Mouse (Mus musculus): ENCODE data around the gene Zfp978. TPM values are rescaled to one million over a fixed set of nuclear protein-coding genes. Genes with fewer than 3 reads are reported as not detected.
"Not testable (repeated sequence)": the region's sequence is repeated elsewhere in the genome, so short reads cannot be mapped to it uniquely, and the experiment has no call there.

The Zfp978 gene
- polyA plus RNA-seq, 1 experiment from 2014 or later: not detected

- H3K4me1 ChIP-seq; ATAC-seq (ENCODE audit: low FRiP score); H3K36me3 ChIP-seq (replicated peaks); H3K27me3 ChIP-seq; H3K4me2 ChIP-seq; H3K9me3 ChIP-seq; H3K27ac ChIP-seq; H3K9ac ChIP-seq; H3K4me3 ChIP-seq (replicated peaks): not testable (repeated sequence)
- whole genome bisulfite sequencing: no CpG with 5 or more reads among the region's 1 CpGs
Measured at GRCm38 (mm10) chr4:147361872-147362271, 769 bp downstream of the Zfp978 start.

GRCm38 (mm10) chr4:147369564-147369963 is 8.5 kb downstream of the Zfp978 start:
- H3K9me3 ChIP-seq; H3K4me1 ChIP-seq; H3K36me3 ChIP-seq (replicated peaks); H3K27me3 ChIP-seq; H3K4me3 ChIP-seq (replicated peaks); H3K4me2 ChIP-seq; H3K9ac ChIP-seq; H3K27ac ChIP-seq: not testable (repeated sequence)
- no CpG with 5 or more reads among the region's 2 CpGs for WGBS
- ATAC-seq (ENCODE audit: low FRiP score): peak; percentile 60

GRCm38 (mm10) chr4:147383199-147383598 is 22.1 kb downstream of the Zfp978 start:
- not testable (repeated sequence) for H3K36me3 ChIP-seq (replicated peaks); H3K4me1 ChIP-seq; H3K27me3 ChIP-seq; H3K27ac ChIP-seq; H3K9ac ChIP-seq; H3K4me2 ChIP-seq; H3K9me3 ChIP-seq; H3K4me3 ChIP-seq (replicated peaks); ATAC-seq (ENCODE audit: low FRiP score)
- WGBS: 80% methylated on average over 4 of the region's 4 CpGs

GRCm38 (mm10) chr4:147397201-147397600 is 36.1 kb downstream of the Zfp978 start:
- ATAC-seq (ENCODE audit: low FRiP score); H3K4me3 ChIP-seq (replicated peaks); H3K27ac ChIP-seq; H3K27me3 ChIP-seq; H3K4me2 ChIP-seq; H3K9ac ChIP-seq; H3K36me3 ChIP-seq (replicated peaks); H3K4me1 ChIP-seq: not testable (repeated sequence)
- 87% methylated on average over 3 of the region's 3 CpGs for WGBS
- peaks cover 50% of the 10 kb centered on the region for H3K9me3 ChIP-seq

- H3K9ac ChIP-seq; H3K27me3 ChIP-seq; H3K4me1 ChIP-seq; ATAC-seq (ENCODE audit: low FRiP score); H3K36me3 ChIP-seq (replicated peaks); H3K27ac ChIP-seq; H3K4me3 ChIP-seq (replicated peaks); H3K4me2 ChIP-seq: not testable (repeated sequence)
- H3K9me3 ChIP-seq: peaks cover 55% of the 10 kb centered on the region
- WGBS: 80% methylated on average over 6 of the region's 6 CpGs
Measured at GRCm38 (mm10) chr4:147397934-147398682, 37.0 kb downstream of the Zfp978 start.

GRCm38 (mm10) chr4:147398741-147399140 is 37.6 kb downstream of the Zfp978 start:
- peaks cover 60% of the 10 kb centered on the region for H3K9me3 ChIP-seq
- 88% methylated on average over 1 of the region's 1 CpGs for WGBS
- H3K4me1 ChIP-seq; H3K9ac ChIP-seq; H3K27ac ChIP-seq; H3K4me3 ChIP-seq (replicated peaks); H3K4me2 ChIP-seq; ATAC-seq (ENCODE audit: low FRiP score); H3K27me3 ChIP-seq; H3K36me3 ChIP-seq (replicated peaks): not testable (repeated sequence)

- not testable (repeated sequence) for H3K9ac ChIP-seq; H3K27ac ChIP-seq; H3K4me2 ChIP-seq; H3K27me3 ChIP-seq; H3K36me3 ChIP-seq (replicated peaks); ATAC-seq (ENCODE audit: low FRiP score); H3K4me3 ChIP-seq (replicated peaks); H3K4me1 ChIP-seq
- 77% methylated on average over 3 of the region's 3 CpGs for WGBS
- peaks cover 68% of the 10 kb centered on the region for H3K9me3 ChIP-seq
Measured at GRCm38 (mm10) chr4:147399505-147399904, 38.4 kb downstream of the Zfp978 start.

- H3K36me3 ChIP-seq (replicated peaks); H3K9ac ChIP-seq; H3K27ac ChIP-seq; H3K4me3 ChIP-seq (replicated peaks); H3K27me3 ChIP-seq; H3K4me2 ChIP-seq; H3K4me1 ChIP-seq: not testable (repeated sequence)
- peaks cover 69% of the 10 kb centered on the region for H3K9me3 ChIP-seq
- WGBS: 85% methylated on average over 8 of the region's 8 CpGs
- peak; percentile 37; the same call in 1 of the 2 replicates for ATAC-seq (ENCODE audit: low FRiP score)
Measured at GRCm38 (mm10) chr4:147400031-147400847, 39.1 kb downstream of the Zfp978 start.

GRCm38 (mm10) chr4:147400848-147401715 is 40.0 kb downstream of the Zfp978 start:
- not testable (repeated sequence) for H3K9ac ChIP-seq

GRCm38 (mm10) chr4:147401736-147402506 is 40.8 kb downstream of the Zfp978 start:
- H3K27ac ChIP-seq; H3K4me2 ChIP-seq; H3K9ac ChIP-seq; H3K4me3 ChIP-seq (replicated peaks); ATAC-seq (ENCODE audit: low FRiP score); H3K4me1 ChIP-seq; H3K27me3 ChIP-seq; H3K36me3 ChIP-seq (replicated peaks): not testable (repeated sequence)
- 84% methylated on average over 17 of the region's 17 CpGs for WGBS
- peaks cover 65% of the 10 kb centered on the region for H3K9me3 ChIP-seq

More at GRCm38 (mm10) chr4:147400848-147401715, 40.0 kb downstream of the Zfp978 start:
- ATAC-seq (ENCODE audit: low FRiP score); H3K4me2 ChIP-seq; H3K4me1 ChIP-seq; H3K4me3 ChIP-seq (replicated peaks); H3K27me3 ChIP-seq; H3K36me3 ChIP-seq (replicated peaks); H3K27ac ChIP-seq: not testable (repeated sequence)
- peaks cover 69% of the 10 kb centered on the region for H3K9me3 ChIP-seq
- 83% methylated on average over 17 of the region's 17 CpGs for WGBS

- H3K9me3 ChIP-seq: peaks cover 60% of the 10 kb centered on the region
- H3K36me3 ChIP-seq (replicated peaks); H3K9ac ChIP-seq; H3K4me1 ChIP-seq; H3K4me2 ChIP-seq; H3K27me3 ChIP-seq; H3K4me3 ChIP-seq (replicated peaks); H3K27ac ChIP-seq; ATAC-seq (ENCODE audit: low FRiP score): not testable (repeated sequence)
- 26% methylated on average over 1 of the region's 1 CpGs for WGBS
Measured at GRCm38 (mm10) chr4:147402507-147402890, 41.4 kb downstream of the Zfp978 start.

Data from forebrain, embryonic 12.5 days (tissue).